Mouse (Mus musculus) heart, embryonic 14.5 days (tissue): ENCODE results near the gene Asb17. TPM values are rescaled to one million over a fixed set of nuclear protein-coding genes. Genes with fewer than 3 reads are reported as not detected.

Source experiments
- ATAC-seq: fragments of 200-750 bp; cut with Nextera tagmentation; 2 replicates; pipeline ENCODE4 v1.8.0; 2017; ENCODE audit warnings: low read depth, moderate TSS enrichment; ENCODE audit not compliant: insufficient number of reproducible peaks, insufficient read depth, low FRiP score
- H3K27ac ChIP-seq, 2 experiments: fragments of 200-500 bp in 1 of 2; fragments of 300-500 bp in 1 of 2; sonication (generic) in 1 of 2; replicated peaks in 1 of 2; 2 replicates each; pipeline ENCODE4 v1.5.1; 2012 to 2014; ENCODE audit warnings: low read depth in 2 of 2, low read length in 2 of 2, control low read depth in 1 of 2, mild to moderate bottlenecking in 1 of 2, mixed read lengths in 1 of 2; ENCODE audit not compliant: control insufficient read depth in 1 of 2, insufficient read depth in 1 of 2
- H3K27me3 ChIP-seq: fragments of 300-500 bp; sonication (generic); 2 replicates; pipeline ENCODE4 v1.6.1; 2014; ENCODE audit warnings: mild to moderate bottlenecking, low read length, control low read depth; ENCODE audit not compliant: control insufficient read depth, insufficient read depth
- H3K36me3 ChIP-seq: fragments of 300-500 bp; sonication (generic); 2 replicates; pipeline ENCODE4 v1.6.1; 2014; ENCODE audit warnings: mild to moderate bottlenecking, control low read depth, low read length, mixed read lengths; ENCODE audit not compliant: control insufficient read depth, insufficient read depth
- H3K4me1 ChIP-seq, 2 experiments: fragments of 200-500 bp in 1 of 2; fragments of 300-500 bp in 1 of 2; sonication (generic) in 1 of 2; 2 replicates each; pipeline ENCODE4 v1.6.1; 2012 to 2014; ENCODE audit warnings: low read length in 2 of 2, control low read depth in 1 of 2, mixed read lengths in 1 of 2; ENCODE audit not compliant: control insufficient read depth in 2 of 2, insufficient read depth in 2 of 2
- H3K4me2 ChIP-seq: fragments of 300-500 bp; sonication (generic); 2 replicates; pipeline ENCODE4 v1.6.1; 2014; ENCODE audit warnings: mild to moderate bottlenecking, low read length
- H3K4me3 ChIP-seq, 2 experiments: fragments of 200-500 bp in 1 of 2; fragments of 300-500 bp in 1 of 2; sonication (generic) in 1 of 2; 2 replicates each; pipeline ENCODE4 v1.5.1; 2012 to 2014; ENCODE audit warnings: low read length in 2 of 2, mild to moderate bottlenecking in 2 of 2, control low read depth in 1 of 2, low read depth in 1 of 2, moderate library complexity in 1 of 2; ENCODE audit not compliant: control insufficient read depth in 1 of 2, insufficient read depth in 1 of 2
- H3K9ac ChIP-seq: fragments of 300-500 bp; sonication (generic); 2 replicates; pipeline ENCODE4 v1.6.1; 2014; ENCODE audit warnings: mild to moderate bottlenecking, low read length
- H3K9me3 ChIP-seq: fragments of 300-500 bp; sonication (generic); 2 replicates; pipeline ENCODE4 v1.6.1; 2016; ENCODE audit warnings: low read length, control low read depth; ENCODE audit not compliant: control insufficient read depth
- WGBS: fragments of 180-500 bp; shearing (Covaris S2); extraction: QIAGEN DNeasy Blood & Tissue Kit; methylation state at CpG from one replicate; pipeline ENCODE4 v1.1.7; 2014; 5-methylcytosine and 5-hydroxymethylcytosine counted together
- polyA plus RNA-seq: library from polyadenylated mRNA; unstranded; fragments of >200 nt; fragmentation: Nextera tagmentation; extraction: Ambion mirVana; gene quantifications from 2 replicates; pipeline ENCODE4 v1.2.1, GENCODE M21; 2014

The Asb17 gene
- polyA plus RNA-seq, 1 experiment from 2014 or later, result 0.41 TPM

DNA sequence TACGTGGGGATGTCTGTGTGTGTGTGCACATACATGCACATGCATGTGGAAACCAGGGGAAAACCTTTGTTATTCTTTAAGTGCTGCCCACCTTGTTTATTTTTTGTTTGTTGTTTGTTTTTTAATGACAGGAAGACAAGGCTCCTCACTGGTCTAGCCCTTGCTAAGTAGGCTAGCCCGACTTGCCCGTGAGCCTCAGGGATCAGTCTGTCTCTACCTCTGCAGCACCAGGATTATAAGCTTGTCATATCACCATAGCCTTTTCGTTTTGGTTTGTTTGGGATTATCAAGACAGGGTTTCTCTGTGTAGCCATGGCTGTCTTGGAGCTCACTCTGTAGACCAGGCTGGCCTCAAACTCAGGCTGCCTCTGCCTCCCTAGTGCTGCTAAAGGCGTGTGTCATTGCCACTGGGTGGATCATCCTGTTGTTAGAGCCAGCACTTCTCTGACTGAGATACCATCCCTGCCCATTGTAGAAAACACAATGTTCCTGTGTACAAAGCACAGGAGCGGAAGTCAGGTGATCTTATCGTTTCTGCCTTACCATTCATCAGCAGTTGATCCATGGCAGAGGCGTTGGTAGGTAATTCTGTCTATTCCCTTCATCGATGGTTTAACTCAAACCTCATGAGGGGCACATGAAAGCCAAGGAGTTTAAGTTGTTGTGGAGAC lies 37.1 kb upstream of the Asb17 start:
- no peaks in the 10 kb centered on the region for H3K27me3 ChIP-seq
- no peaks in the 10 kb centered on the region for H3K36me3 ChIP-seq
- WGBS, result 82% methylated on average over 9 of the region's 9 CpGs
- H3K27ac ChIP-seq, result no peak overlapping the region
- no peak overlapping the region for H3K9ac ChIP-seq
- no peaks in the 10 kb centered on the region for H3K9me3 ChIP-seq
- peaks cover 3 to 6% of the 10 kb centered on the region in 2 experiments for H3K4me1 ChIP-seq
- H3K4me2 ChIP-seq, result no peak overlapping the region
- H3K4me3 ChIP-seq, result no peak overlapping the region
- no peak for ATAC-seq

- Histone ChIP-seq H3K36me3 (no peaks in the 10 kb centered on the region), H3K27me3 (no peaks in the 10 kb centered on the region), H3K4me1 (peaks cover 3 to 6% of the 10 kb centered on the region in 2 experiments), H3K4me3 (no peak overlapping the region), H3K9me3 (no peaks in the 10 kb centered on the region), H3K27ac (no peak overlapping the region), H3K4me2 (no peak overlapping the region), H3K9ac (no peak overlapping the region)
- WGBS, result 79% methylated on average over 9 of the region's 9 CpGs
- no peak for ATAC-seq
Measured at GRCm38 (mm10) chr3:153807444-153808149, 36.4 kb upstream of the Asb17 start.

GRCm38 (mm10) chr3:153808406-153808805 lies 35.6 kb upstream of the Asb17 start:
- no peak overlapping the region for H3K9ac ChIP-seq
- H3K4me3 ChIP-seq, result no peak overlapping the region
- H3K27me3 ChIP-seq, result no peaks in the 10 kb centered on the region
- no peaks in the 10 kb centered on the region for H3K36me3 ChIP-seq
- no peak overlapping the region for H3K27ac ChIP-seq
- H3K4me1 ChIP-seq, result peaks cover 3 to 6% of the 10 kb centered on the region in 2 experiments
- no peaks in the 10 kb centered on the region for H3K9me3 ChIP-seq
- no peak for ATAC-seq
- no peak overlapping the region for H3K4me2 ChIP-seq
- WGBS, result 67% methylated on average over 13 of the region's 13 CpGs

GRCm38 (mm10) chr3:153814026-153814425 lies 30.0 kb upstream of the Asb17 start:
- H3K36me3 ChIP-seq, result no peaks in the 10 kb centered on the region

GRCm38 (mm10) chr3:153817376-153817890 lies 26.6 kb upstream of the Asb17 start:
- H3K27ac ChIP-seq, result no peak overlapping the region
- no peaks in the 10 kb centered on the region for H3K36me3 ChIP-seq
- no peaks in the 10 kb centered on the region for H3K9me3 ChIP-seq
- WGBS, result 89% methylated on average over 9 of the region's 9 CpGs
- H3K4me1 ChIP-seq, result no peaks in the 10 kb centered on the region
- no peak overlapping the region for H3K4me2 ChIP-seq
- no peak overlapping the region for H3K4me3 ChIP-seq
- no peaks in the 10 kb centered on the region for H3K27me3 ChIP-seq
- no peak overlapping the region for H3K9ac ChIP-seq
- no peak; the same call in 1 of the 2 replicates for ATAC-seq

More at GRCm38 (mm10) chr3:153814026-153814425, 30.0 kb upstream of the Asb17 start:
- no peaks in the 10 kb centered on the region for H3K27me3 ChIP-seq
- H3K27ac ChIP-seq, result no peak overlapping the region
- 84% methylated on average over 8 of the region's 8 CpGs for WGBS
- H3K4me2 ChIP-seq, result no peak overlapping the region
- no peak overlapping the region for H3K4me3 ChIP-seq
- H3K9ac ChIP-seq, result no peak overlapping the region
- H3K9me3 ChIP-seq, result no peaks in the 10 kb centered on the region
- ATAC-seq, result no peak
- no peaks in the 10 kb centered on the region for H3K4me1 ChIP-seq

DNA sequence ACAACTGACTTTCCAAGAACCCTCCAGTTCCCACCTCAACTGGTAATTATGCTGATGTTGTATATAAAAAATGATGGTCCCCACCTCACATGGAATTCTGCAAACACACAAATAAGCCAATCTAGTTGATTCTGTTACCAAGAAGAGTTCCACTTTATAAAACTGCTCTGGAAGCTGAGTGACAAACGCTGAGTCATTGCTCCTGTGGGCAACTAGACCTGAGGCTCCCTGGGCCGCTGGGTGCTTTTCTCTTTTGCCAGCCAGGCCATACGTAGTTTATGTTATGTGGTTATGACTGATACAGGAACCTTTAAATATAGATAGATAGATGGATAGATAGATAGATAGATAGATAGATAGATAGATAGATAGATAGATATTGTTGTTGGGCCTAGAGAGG lies 25.3 kb upstream of the Asb17 start:
- Histone ChIP-seq H3K4me1 (no peaks in the 10 kb centered on the region), H3K27ac (no peak overlapping the region), H3K36me3 (no peaks in the 10 kb centered on the region), H3K4me3 (no peak overlapping the region), H3K4me2 (no peak overlapping the region), H3K9ac (no peak overlapping the region), H3K9me3 (no peaks in the 10 kb centered on the region), H3K27me3 (no peaks in the 10 kb centered on the region)
- 94% methylated on average over 3 of the region's 3 CpGs for WGBS
- no peak for ATAC-seq

DNA sequence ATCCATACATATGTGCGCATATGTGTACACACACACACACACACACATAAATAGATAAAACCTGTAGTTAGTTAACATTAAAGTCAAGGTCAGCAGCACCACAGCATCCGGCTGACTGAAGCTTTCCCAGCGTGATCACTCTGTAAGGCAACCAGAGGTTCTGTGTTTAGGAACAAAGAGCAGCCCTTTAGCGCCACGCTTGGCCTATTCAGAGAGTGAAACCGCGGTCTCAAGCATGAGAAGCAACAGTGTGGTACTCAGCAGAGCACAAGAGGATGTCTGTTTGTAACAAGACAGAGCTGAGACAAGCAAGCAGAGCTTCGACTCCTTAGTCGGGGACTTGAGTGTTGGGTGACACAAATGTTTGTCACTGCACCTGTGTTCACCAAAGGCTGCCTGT lies 24.6 kb upstream of the Asb17 start:
- WGBS, result 79% methylated on average over 9 of the region's 9 CpGs
- no peak overlapping the region for H3K4me3 ChIP-seq

More for the DNA sequence above, 24.6 kb upstream of the Asb17 start:
- Histone ChIP-seq H3K9me3 (no peaks in the 10 kb centered on the region), H3K36me3 (no peaks in the 10 kb centered on the region), H3K9ac (no peak overlapping the region), H3K4me1 (peaks cover 0 to 2% of the 10 kb centered on the region in 2 experiments; a peak in 1 of 4 replicates), H3K27ac (no peak overlapping the region), H3K4me2 (no peak overlapping the region), H3K27me3 (no peaks in the 10 kb centered on the region)
- no peak for ATAC-seq
